ENCODE assay signal across 32 mouse cellular contexts in genomic region chr9:75382825-75383224, GRCm38 (mm10). TPM values are rescaled to one million over a fixed set of nuclear protein-coding genes. Genes with fewer than 3 reads are reported as not detected.
"Had no signal": no experiment of that assay in that cellular context is flagged by ENCODE, and none has a peak within 500 bp of the region (broad histone marks: within the 10 kb centered on the region; RNA-seq: fewer than 3 reads in every experiment).

No protein-coding gene starts in this region.

- H3K4me3 ChIP-seq: layer of hippocampus, adult 2 months; liver, embryonic 13.5 days; midbrain, embryonic 12.5 days had no signal

- H3K4me1 ChIP-seq: liver, embryonic 13.5 days; midbrain, embryonic 12.5 days had no signal

- H3K27me3 ChIP-seq: liver, embryonic 13.5 days; midbrain, embryonic 12.5 days had no signal

- DNase-seq: kidney, adult 18-20 months; kidney, adult 9 months; kidney, postnatal 14 days; kidney, postnatal 4 days; layer of hippocampus, adult 9-11 months; liver, embryonic 13.5 days; lung, adult 2 months; lung, postnatal 14 days; lung, postnatal 4 days; right cerebral cortex, adult 18-20 months; right cerebral cortex, postnatal 14 days; right cerebral cortex, postnatal 4 days; thymus, adult 18-20 months; thymus, postnatal 36 days had no signal

- H3K27ac ChIP-seq: layer of hippocampus, adult 2 months; liver, embryonic 13.5 days; midbrain, embryonic 12.5 days; stomach, postnatal 0 days had no signal

RNA-seq across cellular contexts. Expression of gene Bcl2l10, which starts 35.3 kb away (rescaled TPM):
- total RNA-seq: layer of hippocampus, adult 2 months; left cerebral cortex, adult 18-20 months; left cerebral cortex, postnatal 36 days; liver, adult 2 months; megakaryocyte progenitor cell, adult 5-6 weeks; megakaryocyte-erythroid progenitor cell, adult 5-6 weeks; monocyte, adult 5-6 weeks had no signal
- polyA plus RNA-seq: kidney, embryonic 16.5 days; limb, embryonic 11.5 days; limb, embryonic 14.5 days; liver, adult 2 months; liver, embryonic 13.5 days; liver, embryonic 16.5 days; lung, embryonic 16.5 days; midbrain, embryonic 12.5 days; midbrain, embryonic 16.5 days; neural tube, embryonic 11.5 days; neural tube, embryonic 14.5 days; stomach, embryonic 14.5 days; stomach, postnatal 0 days had no signal
